Mouse (Mus musculus) frontal cortex, postnatal 10 days (tissue): Measurements from ENCODE around the gene Tctn1.
"Not testable (repeated sequence)": the region's sequence is repeated elsewhere in the genome, so short reads cannot be mapped to it uniquely, and the experiment has no call there.

ENCODE experiments used
- DNase-seq, 2 experiments: peaks; one replicate each; pipeline ENCODE4 v3.0.0; 2022; ENCODE audit warnings: low spot score in 2 of 2, mixed read lengths in 1 of 2

The Tctn1 gene

DNA sequence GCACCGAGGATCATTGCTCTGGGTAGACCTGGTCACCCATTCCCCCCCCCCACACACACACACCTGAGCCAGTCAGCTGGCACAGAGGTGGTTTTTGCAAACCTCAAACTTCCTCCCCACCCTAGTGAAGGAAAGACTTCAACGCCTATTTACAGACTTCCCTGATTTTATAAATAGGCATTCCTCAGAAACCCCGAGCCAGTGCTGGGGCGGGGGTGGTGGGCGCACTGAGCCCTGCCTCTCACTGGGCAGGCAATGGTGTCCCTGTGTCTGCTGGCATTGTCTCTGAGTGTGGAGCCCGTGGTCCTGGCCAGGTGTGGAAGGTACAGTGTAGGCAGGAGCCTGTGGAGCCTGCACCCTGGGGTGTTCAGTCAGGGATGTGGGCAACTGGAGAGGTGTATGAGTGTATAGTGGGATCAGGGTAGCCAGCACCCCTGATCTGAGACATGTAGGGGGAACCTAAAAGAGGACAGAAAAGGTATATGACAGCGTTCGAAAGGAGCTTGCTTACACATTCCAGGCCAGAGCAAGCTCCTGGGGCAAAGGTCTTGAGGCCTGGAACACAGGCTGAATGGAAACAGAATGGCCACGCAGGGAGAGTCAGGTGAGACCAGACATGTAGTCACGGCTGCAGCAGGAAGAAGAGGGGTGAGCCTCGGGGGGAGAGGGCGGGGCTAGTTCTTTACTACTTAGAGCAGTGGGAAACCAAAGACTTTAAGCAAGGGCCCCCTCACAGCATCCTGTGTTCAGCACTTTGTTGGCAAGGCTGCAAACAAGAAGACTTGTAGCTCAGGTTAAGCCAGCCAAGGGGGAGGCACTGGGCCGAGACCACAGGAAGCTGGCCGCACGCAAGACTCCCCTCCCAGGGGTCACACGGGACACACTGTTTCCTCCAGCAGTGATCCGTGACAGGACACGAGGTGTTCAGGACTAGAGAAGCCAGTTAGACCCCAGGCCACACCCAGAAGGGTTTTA lies 44.3 kb downstream of the Tctn1 start:
- no peak for DNase-seq

GRCm38 (mm10) chr5:122218928-122219327 lies 45.3 kb downstream of the Tctn1 start:
- DNase-seq, result no peak

- no peak for DNase-seq
Observed at GRCm38 (mm10) chr5:122218109-122218905, 46.0 kb downstream of the Tctn1 start.

DNA sequence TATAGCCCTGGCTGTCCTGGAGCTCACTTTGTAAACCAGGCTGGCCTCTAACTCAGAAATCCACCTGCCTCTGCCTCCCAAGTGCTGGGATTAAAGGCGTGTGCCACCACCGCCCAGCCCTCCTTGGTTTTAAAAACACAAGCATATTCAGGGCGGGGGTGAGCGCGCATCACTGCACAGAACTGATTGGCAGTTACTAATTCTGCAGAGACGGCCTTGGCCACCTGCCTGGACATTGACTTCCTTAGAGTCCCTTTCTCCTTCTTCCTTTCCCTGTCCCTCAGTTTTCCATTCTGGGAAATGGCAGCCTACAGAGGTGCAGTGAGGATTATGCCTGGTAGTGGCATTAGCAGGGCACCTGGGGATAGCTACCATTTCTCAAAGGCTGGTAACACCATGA lies 46.6 kb downstream of the Tctn1 start:
- no peak for DNase-seq

DNA sequence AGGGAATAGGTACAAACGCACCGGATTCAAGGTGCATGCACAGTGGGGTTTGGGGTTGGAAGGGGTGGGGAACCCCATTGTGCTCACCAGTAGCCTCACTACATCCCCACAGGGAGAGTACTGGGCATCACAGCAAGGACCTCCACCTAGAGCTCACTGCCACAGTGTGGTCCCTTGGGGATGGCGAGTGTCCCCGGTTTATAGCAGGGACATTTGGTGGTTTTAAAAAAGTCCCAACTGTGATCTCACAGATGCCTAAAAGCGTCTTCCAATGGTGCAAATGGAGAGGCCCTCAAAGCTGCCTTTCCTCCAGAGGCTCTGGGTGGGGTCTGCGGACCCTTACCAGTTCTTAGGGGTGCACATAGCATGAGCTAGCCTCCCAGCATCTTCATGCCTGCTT lies 50.4 kb downstream of the Tctn1 start:
- no peak for DNase-seq

- not testable (repeated sequence) for DNase-seq
Observed at GRCm38 (mm10) chr5:122212820-122213219, 51.4 kb downstream of the Tctn1 start.

DNA sequence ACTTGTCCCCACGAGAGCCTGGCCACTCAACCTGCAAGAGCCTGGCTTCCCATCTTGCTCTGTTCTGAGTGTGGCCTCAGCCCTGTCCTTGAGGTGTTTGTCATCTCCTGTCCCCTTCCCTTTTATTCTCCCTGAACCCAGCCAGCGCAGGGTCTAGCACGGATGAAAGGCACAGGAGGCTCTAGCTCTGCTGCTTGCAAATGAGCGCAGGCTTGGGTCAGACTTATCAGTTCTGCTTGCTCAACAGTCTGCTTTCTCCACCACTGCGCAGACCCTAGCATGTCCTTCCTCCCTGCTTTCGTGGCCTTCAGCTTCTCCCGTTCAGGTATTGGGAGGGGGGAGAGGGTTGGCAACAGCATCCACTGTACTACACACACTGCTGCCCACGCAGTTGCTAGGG lies 52.1 kb downstream of the Tctn1 start:
- no peak for DNase-seq

DNA sequence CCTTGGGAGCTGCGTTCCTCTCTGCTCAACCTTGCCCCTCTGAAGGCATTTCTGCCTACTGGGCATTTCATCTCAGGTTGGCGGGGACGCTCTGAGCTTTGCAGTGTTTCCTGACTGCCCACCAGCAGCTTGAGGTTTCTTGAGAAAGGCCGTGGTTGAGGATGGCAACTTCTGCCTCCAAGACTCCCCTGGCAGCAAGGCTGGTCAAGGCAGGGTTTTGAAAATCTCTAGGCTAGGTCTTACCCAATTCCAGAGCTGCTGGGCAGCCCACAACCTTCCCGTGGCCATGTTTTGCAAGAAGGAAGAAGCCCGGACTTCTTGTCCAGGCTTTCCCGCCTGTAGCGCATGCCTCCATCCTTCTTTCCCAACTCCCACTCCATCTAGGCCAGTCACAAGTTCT lies 53.4 kb downstream of the Tctn1 start:
- no peak for DNase-seq

DNA sequence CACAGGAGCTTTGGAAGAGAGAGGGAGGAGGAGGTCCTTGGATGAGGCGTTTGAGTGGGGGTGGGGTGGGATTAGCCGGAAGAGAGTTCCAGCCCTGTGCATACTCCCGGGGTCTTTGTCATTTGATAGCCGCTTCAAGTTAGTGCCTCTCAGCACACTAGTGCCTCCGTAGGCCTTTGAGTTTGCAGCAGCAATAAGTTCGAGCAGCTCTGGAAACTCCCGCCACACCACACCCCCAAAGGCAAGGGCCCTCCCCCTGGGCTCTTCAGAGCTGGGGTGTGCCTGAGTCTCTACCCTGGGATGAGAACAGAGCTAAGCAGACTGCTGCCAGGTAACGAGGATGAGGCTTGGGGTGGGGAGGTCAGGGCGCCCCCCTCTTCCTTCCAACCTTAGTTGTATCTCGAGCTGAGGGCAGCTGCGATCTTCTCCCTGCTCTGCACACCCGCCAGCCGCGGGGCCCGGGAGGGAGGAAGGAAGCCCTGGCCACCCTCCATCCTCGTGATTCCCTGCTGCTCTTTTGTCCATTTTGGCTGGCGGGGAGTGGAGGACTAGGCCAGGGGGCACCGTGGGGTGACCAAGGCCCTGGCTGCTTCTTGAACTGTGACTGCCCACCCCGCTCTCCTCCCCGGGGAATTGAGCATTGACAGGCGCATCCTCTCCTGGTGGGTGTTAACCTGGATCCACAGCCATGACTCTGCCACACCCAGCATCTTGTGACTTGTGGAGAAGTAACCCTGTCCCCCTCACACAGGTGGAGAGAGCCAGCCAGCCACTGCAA lies 54.5 kb downstream of the Tctn1 start:
- peak in 1 of 2 experiments; percentile 32 for DNase-seq

GRCm38 (mm10) chr5:122208909-122209308 lies 55.4 kb downstream of the Tctn1 start:
- DNase-seq, result no peak

DNA sequence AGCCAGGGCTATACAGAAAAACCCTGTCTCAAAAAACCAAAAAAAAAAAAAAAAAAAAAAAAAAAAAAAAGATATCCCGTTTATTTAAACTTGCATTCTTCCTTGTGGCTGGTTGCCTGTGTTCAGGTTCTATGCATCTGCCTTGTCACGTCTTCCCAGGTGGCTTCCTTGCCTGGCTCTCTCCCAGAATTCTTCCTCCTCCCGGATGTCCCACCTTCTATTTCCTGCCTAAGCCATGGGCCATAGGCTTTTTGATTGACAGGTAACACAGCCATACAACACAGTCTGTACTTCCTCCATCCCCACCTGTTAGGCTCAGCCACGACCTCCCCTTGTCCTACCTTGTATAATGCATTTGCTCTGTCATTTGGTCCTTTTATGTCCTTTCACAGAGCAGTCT lies 57.8 kb downstream of the Tctn1 start, which contains the start of gene Hvcn1:
Gene Hvcn1 (plus strand): TSS at position 330 of the 400 bp plus-strand sequence.
- DNase-seq, result no peak

DNA sequence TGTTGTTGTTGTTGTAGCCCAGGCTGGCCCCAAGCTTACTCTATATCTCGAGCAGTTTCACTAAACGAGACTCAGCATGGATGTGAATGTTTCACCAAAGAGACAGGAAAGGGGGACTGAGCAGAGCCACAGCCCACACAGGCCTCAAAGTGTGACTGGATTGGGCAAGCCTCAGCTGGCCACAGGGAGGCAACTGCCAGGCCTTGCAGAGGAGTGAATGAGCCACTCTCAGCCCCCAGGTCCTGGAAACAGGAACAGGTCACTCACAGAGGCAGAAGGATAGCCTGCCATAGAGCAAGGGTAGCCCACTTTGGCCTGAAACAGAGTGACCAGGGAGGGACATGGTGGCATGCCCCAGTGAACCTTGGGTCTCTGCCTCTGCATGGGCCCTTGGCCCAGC lies 60.1 kb downstream of the Tctn1 start:
- DNase-seq, result no peak

GRCm38 (mm10) chr5:122201904-122202303 lies 62.4 kb downstream of the Tctn1 start:
- DNase-seq, result no peak

DNA sequence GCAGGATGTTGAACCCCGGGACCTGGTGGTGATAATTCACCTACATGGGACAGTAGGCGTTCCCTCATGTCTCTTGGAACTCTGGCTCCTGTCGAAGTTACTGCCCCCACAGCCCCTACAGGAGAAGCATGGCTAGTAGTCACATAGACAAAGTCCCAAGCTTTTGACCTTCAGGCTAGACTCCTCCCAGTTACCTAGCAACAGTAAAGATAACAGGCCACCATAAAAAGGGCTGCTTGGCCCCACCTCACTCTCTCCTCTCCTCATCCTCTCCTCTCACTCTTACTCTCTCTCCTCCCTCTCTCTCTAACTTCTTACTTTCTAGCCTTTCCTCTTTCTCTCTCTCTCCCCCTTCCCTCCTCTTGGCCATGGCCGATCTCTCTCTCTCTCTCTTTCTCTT lies 63.4 kb downstream of the Tctn1 start:
- DNase-seq, result no peak

- DNase-seq, result no peak
Observed at GRCm38 (mm10) chr5:122192347-122192746, 71.9 kb downstream of the Tctn1 start.

DNA sequence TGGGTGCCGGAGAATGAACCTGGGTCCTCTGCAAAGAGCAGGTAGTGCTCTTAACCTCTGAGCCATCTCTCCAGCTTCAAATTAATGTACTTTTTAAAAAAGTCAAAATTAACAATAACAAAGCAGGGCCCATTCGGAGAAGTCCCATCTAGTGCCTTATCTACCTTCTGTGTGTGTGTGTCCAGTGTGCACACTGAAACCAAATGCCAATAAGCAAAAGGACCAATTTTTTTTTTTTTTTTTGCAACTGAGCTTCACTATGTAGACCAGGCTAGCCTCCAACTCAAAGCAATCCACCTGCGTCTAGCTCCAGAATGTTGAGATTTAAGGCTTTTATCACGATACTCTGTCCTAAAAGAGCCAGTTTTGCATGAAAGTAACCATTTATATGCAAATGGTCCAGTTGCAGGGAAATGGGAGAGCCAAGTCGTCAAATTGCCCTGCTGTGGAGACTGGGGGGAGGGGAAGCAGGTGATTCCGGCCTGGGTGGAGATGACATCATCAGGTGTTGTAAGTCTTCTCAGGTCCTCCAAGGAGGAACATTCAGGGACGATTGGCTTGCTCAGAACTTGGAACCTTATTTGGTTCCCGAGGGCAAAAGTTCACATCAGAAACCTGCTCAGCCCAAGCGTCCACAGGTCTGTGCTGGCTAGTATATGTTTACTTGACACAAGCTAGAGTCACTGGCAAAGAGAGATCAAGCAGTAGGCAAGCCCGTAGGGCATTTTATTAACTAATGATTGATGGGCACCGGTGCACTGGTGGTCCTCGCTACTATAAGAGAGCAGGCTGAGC lies 72.8 kb downstream of the Tctn1 start:
- no peak for DNase-seq

GRCm38 (mm10) chr5:122190465-122190864 lies 73.8 kb downstream of the Tctn1 start:
- DNase-seq, result no peak

DNA sequence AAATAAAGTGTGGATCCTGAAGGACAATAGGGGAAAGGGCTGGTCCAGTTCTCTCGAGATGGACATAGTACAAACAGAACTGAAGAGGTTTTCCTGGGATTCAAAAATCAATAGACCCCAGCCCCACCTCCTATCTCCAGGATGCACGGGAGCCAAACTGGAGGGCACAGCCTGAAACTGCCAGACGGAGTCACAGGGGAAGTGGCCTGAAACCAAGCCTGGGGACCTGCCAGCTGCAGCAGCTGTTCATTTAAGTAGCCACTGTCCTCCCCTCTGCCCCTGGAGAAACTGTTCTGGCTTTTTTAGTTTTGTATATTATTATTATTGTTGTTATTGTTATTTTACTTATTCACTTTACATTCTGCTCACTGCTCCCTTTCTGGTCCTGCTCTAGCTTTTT lies 75.1 kb downstream of the Tctn1 start:
- no peak for DNase-seq
